Mouse (Mus musculus) kidney, postnatal 0 days (tissue): Measurements from ENCODE around the gene Tarbp1. TPM values are rescaled to one million over a fixed set of nuclear protein-coding genes. Genes with fewer than 3 reads are reported as not detected.

Source experiments
- ATAC-seq: fragments of 200-750 bp; cut with Nextera tagmentation; replicated peaks from 2 replicates; pipeline ENCODE4 v1.8.0; 2017; ENCODE audit warnings: low read depth, moderate number of reproducible peaks, moderate TSS enrichment, moderate library complexity; ENCODE audit not compliant: low FRiP score
- DNase-seq: peaks from one replicate; pipeline ENCODE4 v3.0.0-alpha.2; 2016; ENCODE audit warnings: low spot score
- H3K27ac ChIP-seq: fragments of 300-500 bp; sonication (generic); 2 replicates; pipeline ENCODE4 v1.5.1; 2014; ENCODE audit warnings: mild to moderate bottlenecking
- H3K27me3 ChIP-seq: fragments of 300-500 bp; sonication (generic); 2 replicates; pipeline ENCODE4 v1.6.1; 2014; ENCODE audit warnings: low read length, mixed read lengths; ENCODE audit not compliant: insufficient read depth
- H3K36me3 ChIP-seq: fragments of 300-500 bp; sonication (generic); 2 replicates; pipeline ENCODE4 v1.6.1; 2014; ENCODE audit warnings: low read length, mixed read lengths; ENCODE audit not compliant: insufficient read depth
- H3K4me1 ChIP-seq: fragments of 300-500 bp; sonication (generic); replicated peaks from 2 replicates; pipeline ENCODE4 v1.6.1; 2014; ENCODE audit warnings: antibody characterized with exemption, low read length, mixed read lengths; ENCODE audit not compliant: insufficient read depth
- H3K4me2 ChIP-seq: fragments of 300-500 bp; sonication (generic); 2 replicates; pipeline ENCODE4 v1.6.1; 2014; ENCODE audit warnings: mild to moderate bottlenecking, low read length, moderate library complexity, mixed read lengths
- H3K4me3 ChIP-seq: fragments of 300-500 bp; sonication (generic); replicated peaks from 2 replicates; pipeline ENCODE4 v1.5.1; 2014; ENCODE audit warnings: low read depth, low read length
- H3K9ac ChIP-seq: fragments of 300-500 bp; sonication (generic); 2 replicates; pipeline ENCODE4 v1.6.1; 2014; ENCODE audit warnings: low read depth, low read length
- H3K9me3 ChIP-seq: fragments of 300-500 bp; sonication (generic); replicated peaks from 2 replicates; pipeline ENCODE4 v1.6.1; 2016; ENCODE audit warnings: low read length, inconsistent platforms, mixed read lengths
- CTCF ChIP-seq: IDR thresholded peaks from 2 replicates; pipeline ENCODE4 v1.5.1; 2016; ENCODE audit warnings: antibody characterized with exemption, low read depth, mild to moderate bottlenecking, moderate library complexity
- WGBS: fragments of 180-500 bp; shearing (Covaris S2); extraction: QIAGEN DNeasy Blood & Tissue Kit; methylation state at CpG from one replicate; pipeline ENCODE4 v1.1.7; 2014; 5-methylcytosine and 5-hydroxymethylcytosine counted together
- polyA plus RNA-seq: library from polyadenylated mRNA; unstranded; fragments of >200 nt; fragmentation: Nextera tagmentation; extraction: Ambion mirVana; gene quantifications from 2 replicates; pipeline ENCODE4 v1.2.1, GENCODE M21; 2015

The Tarbp1 gene
- polyA plus RNA-seq, 1 experiment from 2014 or later, result 3.3 TPM

DNA sequence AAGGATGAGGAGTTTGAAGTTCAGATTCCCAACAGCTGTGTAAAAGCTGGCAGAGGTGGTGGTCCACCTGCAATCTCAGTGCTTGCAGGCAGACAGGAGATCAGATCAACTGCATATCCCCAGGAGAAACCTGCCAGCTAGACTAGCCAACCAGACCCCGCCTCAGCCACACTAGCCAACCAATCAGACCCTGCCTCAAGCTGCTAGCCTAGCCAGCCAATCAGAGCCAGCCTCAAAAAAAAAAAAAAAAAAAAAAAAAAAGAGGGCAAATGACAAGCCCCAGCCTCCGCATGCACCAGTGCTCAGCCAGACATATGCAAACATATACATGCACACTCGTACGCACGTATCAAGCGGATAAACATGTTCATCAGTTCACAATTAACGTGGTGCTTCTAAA lies 19.5 kb downstream of the Tarbp1 start:
- peaks cover 60% of the 10 kb centered on the region for H3K36me3 ChIP-seq
- no peak overlapping the region for H3K27ac ChIP-seq
- TF ChIP-seq CTCF, result no peak
- WGBS, result 82% methylated on average over 7 of the region's 7 CpGs
- DNase-seq (no peak), ATAC-seq (no peak)
- no peak overlapping the region for H3K4me3 ChIP-seq
- H3K4me1 ChIP-seq, result no peaks in the 10 kb centered on the region
- no peaks in the 10 kb centered on the region for H3K27me3 ChIP-seq
- no peak overlapping the region for H3K9ac ChIP-seq
- no peak overlapping the region for H3K4me2 ChIP-seq
- no peaks in the 10 kb centered on the region for H3K9me3 ChIP-seq

DNA sequence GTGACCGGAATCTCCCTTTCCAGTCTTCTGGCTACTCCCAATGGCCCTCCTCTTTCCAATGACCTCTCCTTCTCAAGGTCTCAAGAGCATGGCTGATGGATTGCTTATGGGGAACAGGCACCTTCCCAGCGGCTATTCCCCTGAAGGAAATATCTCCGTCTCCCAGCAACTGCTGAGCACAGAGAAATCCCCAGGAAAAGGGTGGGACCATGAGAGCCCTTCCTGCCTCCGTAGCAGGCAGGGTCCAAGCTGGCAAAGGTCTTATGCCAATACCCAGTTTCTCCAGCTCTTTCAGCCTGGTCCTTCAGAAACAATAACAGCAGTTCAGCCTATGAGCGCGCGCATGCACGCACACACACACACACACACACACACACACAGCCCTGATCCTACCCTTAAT lies 23.7 kb downstream of the Tarbp1 start:
- Histone ChIP-seq H3K36me3 (peaks cover 67% of the 10 kb centered on the region), H3K4me2 (no peak overlapping the region), H3K9me3 (no peaks in the 10 kb centered on the region), H3K27ac (no peak overlapping the region), H3K27me3 (no peaks in the 10 kb centered on the region), H3K9ac (no peak overlapping the region), H3K4me3 (no peak overlapping the region), H3K4me1 (no peaks in the 10 kb centered on the region)
- no peak for ATAC-seq
- DNase-seq, result no peak
- WGBS, result 86% methylated on average over 8 of the region's 8 CpGs
- no peak for TF ChIP-seq CTCF

GRCm38 (mm10) chr8:126438937-126439336 lies 35.9 kb downstream of the Tarbp1 start:
- peaks cover 31% of the 10 kb centered on the region for H3K36me3 ChIP-seq
- no peaks in the 10 kb centered on the region for H3K4me1 ChIP-seq
- ATAC-seq (no peak), DNase-seq (no peak)
- H3K27me3 ChIP-seq, result no peaks in the 10 kb centered on the region
- peak; percentile 50 for TF ChIP-seq CTCF
- no peaks in the 10 kb centered on the region for H3K9me3 ChIP-seq
- 59% methylated on average over 2 of the region's 2 CpGs for WGBS
- H3K4me3 ChIP-seq, result no peak overlapping the region
- no peak overlapping the region for H3K4me2 ChIP-seq
- H3K27ac ChIP-seq, result no peak overlapping the region
- no peak overlapping the region for H3K9ac ChIP-seq

GRCm38 (mm10) chr8:126433827-126434226 lies 41.0 kb downstream of the Tarbp1 start:
- no peak for ATAC-seq
- 76% methylated on average over 7 of the region's 7 CpGs for WGBS

DNA sequence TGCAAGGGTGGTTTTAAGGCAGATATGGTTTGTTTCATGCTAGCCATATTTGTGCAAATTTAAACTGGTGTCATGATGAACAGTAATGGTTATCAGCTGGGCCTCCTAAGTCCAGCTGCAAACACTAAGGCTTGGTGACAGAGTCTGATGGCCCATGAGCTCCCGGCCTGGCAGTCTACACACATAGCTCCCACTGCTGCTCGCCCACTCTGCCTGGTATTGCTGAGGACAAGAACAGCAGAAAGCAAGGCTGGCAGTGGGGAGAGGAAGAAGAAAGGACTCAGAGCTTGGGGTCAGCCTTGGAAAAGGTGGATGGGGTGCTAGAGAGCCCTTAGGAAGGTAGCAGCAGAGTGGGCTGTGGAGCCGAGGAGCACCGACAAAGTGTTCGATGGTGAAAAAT lies 45.2 kb downstream of the Tarbp1 start:
- no peaks in the 10 kb centered on the region for H3K27me3 ChIP-seq
- no peak for ATAC-seq
- 94% methylated on average over 5 of the region's 5 CpGs for WGBS
- no peak for TF ChIP-seq CTCF
- no peak overlapping the region for H3K4me2 ChIP-seq
- H3K36me3 ChIP-seq, result peaks cover 66% of the 10 kb centered on the region
- no peak overlapping the region for H3K9ac ChIP-seq
- no peak overlapping the region for H3K27ac ChIP-seq
- no peak overlapping the region for H3K4me3 ChIP-seq
- H3K4me1 ChIP-seq, result no peaks in the 10 kb centered on the region
- no peak for DNase-seq
- H3K9me3 ChIP-seq, result no peaks in the 10 kb centered on the region

More at GRCm38 (mm10) chr8:126433827-126434226, 41.0 kb downstream of the Tarbp1 start:
- peaks cover 51% of the 10 kb centered on the region for H3K36me3 ChIP-seq
- H3K27ac ChIP-seq, result no peak overlapping the region
- no peaks in the 10 kb centered on the region for H3K4me1 ChIP-seq
- no peaks in the 10 kb centered on the region for H3K9me3 ChIP-seq
- H3K4me2 ChIP-seq, result no peak overlapping the region
- H3K4me3 ChIP-seq, result no peak overlapping the region
- H3K9ac ChIP-seq, result no peak overlapping the region
- DNase-seq, result no peak
- TF ChIP-seq CTCF, result peak; percentile 45; the same call in 1 of the 2 replicates
- no peaks in the 10 kb centered on the region for H3K27me3 ChIP-seq

DNA sequence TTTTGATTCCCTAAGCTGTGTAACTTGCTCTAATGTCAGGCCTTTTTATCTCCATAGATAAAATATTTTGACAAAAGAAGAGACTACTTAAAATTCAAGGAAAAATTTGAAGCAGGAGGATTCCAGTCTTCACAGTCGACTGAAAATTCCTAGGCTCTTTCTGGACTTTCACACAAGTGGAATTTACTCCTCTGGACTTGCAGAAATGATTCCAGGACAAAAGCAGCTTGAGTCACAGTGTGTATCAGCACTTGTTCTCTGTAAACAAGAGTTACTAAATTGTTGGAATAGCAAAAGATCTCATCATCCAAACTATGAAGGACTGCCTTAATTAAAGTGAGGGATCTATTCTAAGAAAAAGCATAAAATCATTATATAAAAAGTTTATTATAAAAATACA lies 49.9 kb downstream of the Tarbp1 start:
- ATAC-seq, result no peak
- H3K9ac ChIP-seq, result no peak overlapping the region

DNA sequence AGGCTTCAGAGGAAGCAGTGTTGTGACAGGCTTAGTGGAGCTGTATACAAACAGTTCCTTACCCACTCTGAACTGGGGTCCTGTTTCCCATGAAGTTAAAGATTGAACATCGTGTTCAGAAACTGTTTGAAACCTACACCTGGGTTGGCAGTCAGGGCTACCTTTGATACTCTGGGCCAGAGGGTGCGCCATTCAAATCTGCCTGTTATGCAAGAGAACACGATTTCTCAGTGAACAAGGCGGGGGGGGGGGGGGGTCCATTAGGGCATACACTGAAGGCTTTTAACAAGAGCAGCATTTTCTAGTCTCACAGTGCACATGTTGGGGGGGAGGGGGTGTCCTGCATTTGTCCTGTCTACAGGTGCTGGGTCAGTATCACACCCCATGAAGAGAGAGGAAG lies 50.7 kb downstream of the Tarbp1 start:
- peaks cover 35% of the 10 kb centered on the region for H3K36me3 ChIP-seq
- no peaks in the 10 kb centered on the region; the same call in 1 of the 2 replicates for H3K4me1 ChIP-seq
- 80% methylated on average over 4 of the region's 4 CpGs for WGBS
- TF ChIP-seq CTCF, result no peak
- ATAC-seq, result no peak
- H3K4me2 ChIP-seq, result peak overlapping the region; percentile 91; the same call in 1 of the 2 replicates
- no peak overlapping the region for H3K9ac ChIP-seq
- no peak overlapping the region for H3K4me3 ChIP-seq
- H3K9me3 ChIP-seq, result no peaks in the 10 kb centered on the region
- no peak overlapping the region for H3K27ac ChIP-seq
- H3K27me3 ChIP-seq, result no peaks in the 10 kb centered on the region
- no peak for DNase-seq

More for the DNA sequence above, 49.9 kb downstream of the Tarbp1 start:
- Histone ChIP-seq H3K27ac (no peak overlapping the region), H3K4me1 (no peaks in the 10 kb centered on the region; the same call in 1 of the 2 replicates), H3K4me2 (no peak overlapping the region), H3K9me3 (no peaks in the 10 kb centered on the region), H3K4me3 (no peak overlapping the region), H3K36me3 (peaks cover 41% of the 10 kb centered on the region), H3K27me3 (no peaks in the 10 kb centered on the region)
- no peak for TF ChIP-seq CTCF
- no peak for DNase-seq
- WGBS, result 77% methylated on average over 1 of the region's 1 CpGs
